Mouse (Mus musculus) layer of hippocampus, postnatal 10 days (tissue): ENCODE data around the gene Kcnh7. TPM values are rescaled to one million over a fixed set of nuclear protein-coding genes. Genes with fewer than 3 reads are reported as not detected.
"Not testable (repeated sequence)": the region's sequence is repeated elsewhere in the genome, so short reads cannot be mapped to it uniquely, and the experiment has no call there.

ENCODE experiments used
- DNase-seq, 2 experiments: peaks; one replicate each; pipeline ENCODE4 v3.0.0; 2021; ENCODE audit warnings: low spot score in 2 of 2
- total RNA-seq, 2 experiments: library from RNA; stranded (reverse); gene quantifications; 2 replicates each; pipeline ENCODE4 v1.2.3; 2021

Gene Kcnh7
- total RNA-seq, 2 experiments from 2014 or later: 31.4 to 41.1 TPM

DNA sequence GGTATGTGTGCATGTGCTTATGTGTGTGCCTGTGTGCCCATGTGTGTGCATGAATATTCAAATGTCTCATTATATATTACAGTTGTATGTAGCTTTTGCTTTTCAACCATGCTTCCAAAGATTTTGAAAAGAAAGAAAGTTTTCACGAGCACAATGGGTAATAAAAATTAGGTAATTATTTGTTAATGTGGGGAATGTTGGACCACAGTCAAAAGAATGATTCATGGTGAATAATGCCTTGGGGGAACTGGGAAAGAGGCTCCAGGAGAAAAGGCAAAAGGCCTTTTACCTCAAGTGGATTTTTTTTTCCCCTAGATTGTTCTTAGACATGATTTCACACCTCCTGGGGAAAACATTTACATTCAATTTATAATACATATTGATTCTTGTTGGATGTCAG lies 458.1 kb downstream of the Kcnh7 start:
- DNase-seq: no peak

DNA sequence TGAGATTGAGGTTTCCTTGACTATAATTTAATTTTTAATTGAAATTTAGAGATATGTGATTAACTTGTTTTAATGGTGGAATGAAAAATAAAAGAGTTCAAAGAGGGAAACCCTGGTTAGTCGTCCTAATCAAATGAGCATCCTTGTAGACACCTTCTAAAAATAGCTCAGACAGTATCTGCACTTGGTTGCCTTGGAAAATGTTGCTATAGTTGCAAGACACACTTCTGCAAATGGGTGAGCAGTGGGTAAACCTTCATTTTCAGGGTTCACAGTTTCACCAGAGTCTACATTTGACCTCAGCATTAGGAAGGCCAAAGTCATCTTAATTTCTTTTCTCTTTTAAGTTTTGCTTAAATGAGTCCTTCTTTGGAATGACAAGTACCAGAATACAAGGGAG lies 465.7 kb downstream of the Kcnh7 start:
- DNase-seq: no peak

- no peak for DNase-seq
These were observed 466.8 kb downstream of the Kcnh7 start for GRCm38 (mm10) chr2:62717270-62717669.

DNA sequence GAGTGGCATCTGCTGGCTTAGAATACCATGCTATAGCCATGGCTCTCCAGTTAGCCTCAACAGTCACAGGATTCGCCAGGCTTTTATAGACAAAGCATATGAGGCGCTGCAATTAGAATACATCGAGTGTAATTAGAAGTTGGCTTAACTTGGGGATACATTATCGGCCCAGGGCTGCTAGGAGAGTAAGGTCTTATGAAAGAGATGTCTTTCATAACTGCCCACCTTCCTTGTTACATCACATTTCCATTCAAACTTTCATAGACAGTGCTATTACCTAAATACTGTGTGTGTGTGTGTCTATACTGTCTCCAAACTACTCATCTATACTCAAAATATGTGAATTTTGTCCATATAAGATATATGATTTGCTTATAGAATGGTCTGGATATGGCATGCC lies 468.8 kb downstream of the Kcnh7 start:
- DNase-seq: no peak

DNA sequence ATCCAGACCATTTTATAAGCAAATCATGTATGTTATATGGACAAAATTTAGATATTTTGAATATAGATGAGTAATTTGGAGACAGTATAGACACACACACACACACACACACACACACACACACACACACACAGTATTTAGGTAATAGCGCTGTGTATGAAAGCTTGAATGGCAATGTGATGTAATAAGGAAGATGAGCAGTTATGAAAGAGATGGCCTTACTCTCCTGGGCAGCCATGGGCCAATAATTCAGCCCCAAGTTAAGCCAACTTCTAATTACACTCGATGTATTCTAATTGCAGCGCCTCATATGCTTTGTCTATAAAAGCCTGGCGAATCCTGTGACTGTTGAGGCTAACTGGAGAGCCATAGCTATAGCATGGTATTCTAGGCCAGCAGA lies 469.7 kb downstream of the Kcnh7 start:
- DNase-seq: not testable (repeated sequence)

DNA sequence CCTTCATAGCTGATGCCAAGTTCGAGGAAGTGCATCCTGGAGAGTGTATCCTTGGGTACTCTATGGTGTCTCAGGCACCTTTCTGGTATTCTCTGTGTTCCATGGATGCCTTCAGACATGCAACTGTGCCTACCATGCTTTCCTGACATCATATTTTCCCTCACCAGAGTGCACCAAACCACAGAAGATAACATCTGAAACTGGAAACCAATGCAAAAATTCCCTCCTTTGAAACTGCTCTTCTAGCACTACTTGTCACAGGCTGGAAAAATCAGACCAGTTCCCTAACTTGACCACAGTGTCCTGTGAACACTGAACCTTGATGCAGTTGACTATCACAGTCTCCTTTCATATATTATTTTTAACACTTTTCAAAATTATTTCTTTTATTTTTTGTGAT lies 474.5 kb downstream of the Kcnh7 start:
- no peak for DNase-seq

- no peak for DNase-seq
These were observed 477.8 kb downstream of the Kcnh7 start for GRCm38 (mm10) chr2:62706313-62706712.

GRCm38 (mm10) chr2:62685934-62686333 lies 498.2 kb downstream of the Kcnh7 start:
- DNase-seq: no peak

GRCm38 (mm10) chr2:62684989-62685595 lies 499.0 kb downstream of the Kcnh7 start:
- DNase-seq: no peak

DNA sequence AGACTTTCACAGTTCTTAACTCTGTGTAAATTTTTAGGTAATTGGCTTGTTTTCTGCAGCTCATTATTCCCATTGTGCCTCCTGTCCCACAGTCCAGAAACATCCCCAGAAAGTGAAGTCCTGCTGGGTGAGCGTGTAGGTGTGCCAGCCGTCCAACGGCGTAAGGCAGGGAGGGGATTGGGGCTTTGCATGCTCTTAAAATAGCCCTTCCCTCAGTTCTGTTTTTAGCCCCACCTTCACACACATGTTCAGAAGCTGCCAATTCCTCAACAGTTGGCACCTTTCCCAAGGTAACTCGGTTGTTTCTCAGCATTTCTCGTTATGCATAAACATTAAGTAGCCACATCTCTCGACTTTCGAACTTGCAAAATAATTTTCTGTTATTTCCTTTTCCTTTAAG lies 502.4 kb downstream of the Kcnh7 start:
- no peak for DNase-seq

DNA sequence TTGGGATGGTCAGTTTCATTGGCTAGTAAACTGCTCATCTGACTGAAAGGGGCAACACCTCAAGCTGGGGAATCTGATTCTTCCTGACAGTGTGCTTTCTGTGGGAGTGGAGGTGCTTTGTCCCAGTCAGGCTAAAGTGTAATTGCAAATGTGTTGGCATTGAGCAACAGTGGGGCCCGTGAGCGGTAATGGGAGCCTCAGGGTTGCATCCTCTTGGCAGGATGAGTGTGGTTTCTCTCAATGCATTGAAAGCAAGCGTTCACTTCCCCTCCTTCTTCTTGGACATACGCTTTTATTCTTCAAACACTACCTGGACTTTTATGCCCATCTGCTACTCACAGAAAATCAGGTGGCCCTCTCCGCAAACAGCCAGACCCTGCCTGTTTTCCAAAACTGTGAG lies 511.3 kb downstream of the Kcnh7 start:
- no peak for DNase-seq

GRCm38 (mm10) chr2:62670767-62671166 lies 513.3 kb downstream of the Kcnh7 start:
- DNase-seq: no peak

GRCm38 (mm10) chr2:62670301-62670700 lies 513.8 kb downstream of the Kcnh7 start:
- DNase-seq: no peak

DNA sequence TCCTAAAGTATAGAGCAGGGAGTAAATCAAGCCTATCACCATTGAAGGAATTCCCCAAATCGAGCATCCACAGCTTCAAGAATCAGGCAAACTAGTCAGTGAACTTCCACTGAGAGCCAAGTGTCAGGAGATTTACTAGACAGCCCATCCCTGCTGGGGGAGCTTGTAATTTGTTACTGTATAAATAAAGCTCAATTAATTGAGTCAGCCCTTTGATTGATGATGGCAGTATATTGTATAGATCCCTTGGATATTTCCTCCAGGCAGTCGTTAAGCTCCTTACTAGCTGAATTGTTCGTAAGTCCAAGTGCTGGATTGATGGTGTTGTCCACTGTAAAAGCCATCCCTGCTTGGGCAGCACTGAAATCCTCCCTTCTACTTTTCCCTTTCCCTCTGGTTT lies 514.2 kb downstream of the Kcnh7 start:
- no peak for DNase-seq

DNA sequence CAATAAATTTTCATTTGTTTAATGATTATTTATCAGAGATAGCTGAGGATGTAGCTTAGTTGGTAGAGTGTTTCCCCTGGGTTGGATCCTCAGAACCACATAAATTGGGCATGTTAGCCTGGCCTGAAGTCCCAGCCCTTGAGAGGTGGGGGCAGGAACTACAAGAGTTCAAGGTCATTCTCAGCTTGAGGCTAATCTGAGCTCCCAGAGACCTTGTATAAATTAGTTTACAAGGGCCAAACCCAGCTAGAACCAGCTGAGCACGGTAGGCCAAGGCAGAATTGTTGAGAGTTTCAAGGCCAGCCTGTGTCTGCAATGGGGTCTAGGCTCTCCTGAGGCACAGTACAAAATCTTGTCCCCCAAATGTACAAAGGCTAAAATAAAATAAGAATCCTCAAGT lies 518.6 kb downstream of the Kcnh7 start:
- DNase-seq: no peak

GRCm38 (mm10) chr2:62664839-62665238 lies 519.2 kb downstream of the Kcnh7 start:
- DNase-seq: no peak

GRCm38 (mm10) chr2:62664135-62664670 lies 519.9 kb downstream of the Kcnh7 start, which contains the start of gene Gca:
TSS of gene Gca (plus strand) at chr2:62664285.
- DNase-seq: peak; percentile 78 to 84

DNA sequence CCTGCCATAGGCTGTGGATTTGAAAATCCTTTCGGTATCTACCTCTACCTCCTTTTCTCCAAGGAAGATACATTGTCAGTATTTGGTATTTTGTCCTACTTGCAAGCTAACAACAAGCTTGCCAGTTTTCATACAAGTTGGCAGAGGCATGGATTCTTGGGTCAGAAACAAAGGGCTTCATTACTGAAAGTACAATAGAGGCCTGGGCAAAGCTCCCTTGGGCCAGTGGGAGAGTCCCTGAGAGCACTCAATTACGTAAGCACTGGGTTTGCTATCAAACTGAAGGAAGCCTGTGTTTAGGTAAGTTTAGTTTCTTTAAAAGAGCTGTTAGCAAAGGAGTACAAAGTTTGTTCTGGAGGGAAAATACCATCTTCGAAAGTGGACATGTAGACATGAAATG lies 521.5 kb downstream of the Kcnh7 start:
- DNase-seq: no peak

GRCm38 (mm10) chr2:62660565-62660964 lies 523.5 kb downstream of the Kcnh7 start:
- DNase-seq: no peak

DNA sequence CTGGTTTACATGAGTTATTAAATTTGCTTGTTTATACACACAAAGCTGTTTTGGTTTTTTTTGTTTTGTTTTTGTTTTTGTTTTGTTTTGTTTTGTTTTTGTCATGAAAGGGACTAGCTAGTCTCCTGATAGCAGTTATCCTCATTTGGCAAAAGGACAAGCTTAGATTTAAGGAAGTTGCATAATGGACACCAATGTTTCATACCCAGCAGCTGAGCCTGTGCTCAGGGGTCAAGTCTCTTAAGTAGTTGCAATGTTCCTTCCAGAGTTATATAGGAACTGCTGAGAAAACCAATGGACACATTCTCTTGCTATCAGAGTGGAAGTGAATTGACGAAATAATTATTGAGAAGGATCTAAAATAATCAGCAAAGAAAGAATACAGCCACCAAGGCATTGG lies 528.0 kb downstream of the Kcnh7 start:
- no peak for DNase-seq

DNA sequence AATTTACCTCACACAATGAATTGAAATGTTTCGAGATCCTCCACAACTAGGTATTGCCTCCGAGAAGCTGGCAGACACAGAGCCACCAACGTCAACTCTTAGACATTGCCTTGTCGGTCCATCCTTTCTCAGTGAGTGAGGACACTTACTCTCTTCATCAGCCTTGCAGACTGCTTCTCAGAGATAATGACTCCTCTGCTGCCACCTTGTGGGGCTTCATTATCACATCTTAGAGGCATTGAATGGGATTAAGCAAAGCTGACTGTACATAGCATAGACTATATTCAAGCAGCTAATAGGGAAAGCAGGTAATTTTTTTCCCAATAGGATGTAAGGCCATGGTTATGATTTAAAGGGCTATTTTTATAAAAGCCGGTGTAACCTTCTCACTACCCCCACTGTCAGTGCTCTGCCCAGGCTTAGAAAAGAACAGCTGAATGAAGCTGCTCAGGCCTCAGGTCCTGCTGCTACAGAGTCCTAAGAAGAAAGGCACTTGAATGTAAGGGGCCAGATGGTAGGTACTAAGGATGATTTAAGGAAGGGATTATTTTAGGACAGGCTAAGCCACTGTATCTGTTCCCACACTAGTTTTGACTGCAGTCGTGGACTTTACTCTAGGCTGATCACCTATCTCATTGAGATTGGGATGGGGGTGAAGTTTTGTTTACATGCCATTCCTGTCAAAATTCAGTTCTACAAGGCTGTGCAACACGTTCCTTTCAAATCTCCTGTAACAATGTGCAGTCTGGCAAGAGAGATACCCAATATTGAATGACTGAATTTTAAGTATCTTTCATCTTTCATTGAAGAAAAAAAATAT lies 529.4 kb downstream of the Kcnh7 start:
- peak; percentile 66 to 74 for DNase-seq

- no peak for DNase-seq
These were observed 531.6 kb downstream of the Kcnh7 start for GRCm38 (mm10) chr2:62652466-62652865.

DNA sequence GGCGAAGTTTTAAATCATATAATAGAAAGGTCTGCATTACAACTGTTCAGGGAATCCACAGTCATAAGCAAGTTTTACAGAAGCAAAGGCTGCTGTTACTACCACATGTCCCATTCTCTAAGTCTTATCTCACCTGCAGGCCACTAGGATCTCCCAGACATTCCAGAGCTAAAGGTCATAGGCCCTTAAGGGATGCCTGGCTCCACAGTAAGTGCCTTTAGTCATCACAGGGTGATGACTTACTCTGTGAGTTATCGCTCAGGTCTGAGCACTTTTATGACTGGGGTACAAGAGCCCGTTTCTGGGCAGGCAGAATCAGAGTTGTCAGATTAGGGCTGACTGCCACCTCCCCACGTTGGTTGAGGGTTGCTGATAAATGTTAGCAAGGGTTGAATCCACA lies 532.2 kb downstream of the Kcnh7 start:
- DNase-seq: no peak
